Mouse (Mus musculus) bone marrow macrophage, adult 2 months (primary cell): ENCODE data around the gene Tef. TPM values are rescaled to one million over a fixed set of nuclear protein-coding genes. Genes with fewer than 3 reads are reported as not detected.

ENCODE experiments used
- H3K27ac ChIP-seq: 2 replicates; pipeline ENCODE4 v1.5.1; 2012; ENCODE audit warnings: low read depth, low read length; ENCODE audit not compliant: insufficient read depth
- H3K4me1 ChIP-seq: 2 replicates; pipeline ENCODE4 v1.6.1; 2012; ENCODE audit warnings: low read length; ENCODE audit not compliant: control insufficient read depth, insufficient read depth
- H3K4me3 ChIP-seq: 2 replicates; pipeline ENCODE4 v1.5.1; 2012; ENCODE audit warnings: mild to moderate bottlenecking, low read length, moderate library complexity; ENCODE audit not compliant: insufficient read depth
- CTCF ChIP-seq: IDR thresholded peaks from 2 replicates; pipeline ENCODE4 v1.5.1; 2012; ENCODE audit warnings: low read depth, mild to moderate bottlenecking, low read length, moderate library complexity
- POLR2A ChIP-seq: IDR thresholded peaks from 2 replicates; pipeline ENCODE4 v1.6.1; 2012; ENCODE audit warnings: mild to moderate bottlenecking, low read depth, low read length, borderline replicate concordance
- polyA plus RNA-seq: library from polyadenylated mRNA; stranded (reverse); fragments of >200 nt; gene quantifications from 2 replicates; pipeline ENCODE4 v1.2.4, GENCODE M21; 2012; ENCODE audit not compliant: missing spikeins, insufficient read depth, insufficient read length

Tef gene
- polyA plus RNA-seq, 1 experiment: 69.3 TPM

DNA sequence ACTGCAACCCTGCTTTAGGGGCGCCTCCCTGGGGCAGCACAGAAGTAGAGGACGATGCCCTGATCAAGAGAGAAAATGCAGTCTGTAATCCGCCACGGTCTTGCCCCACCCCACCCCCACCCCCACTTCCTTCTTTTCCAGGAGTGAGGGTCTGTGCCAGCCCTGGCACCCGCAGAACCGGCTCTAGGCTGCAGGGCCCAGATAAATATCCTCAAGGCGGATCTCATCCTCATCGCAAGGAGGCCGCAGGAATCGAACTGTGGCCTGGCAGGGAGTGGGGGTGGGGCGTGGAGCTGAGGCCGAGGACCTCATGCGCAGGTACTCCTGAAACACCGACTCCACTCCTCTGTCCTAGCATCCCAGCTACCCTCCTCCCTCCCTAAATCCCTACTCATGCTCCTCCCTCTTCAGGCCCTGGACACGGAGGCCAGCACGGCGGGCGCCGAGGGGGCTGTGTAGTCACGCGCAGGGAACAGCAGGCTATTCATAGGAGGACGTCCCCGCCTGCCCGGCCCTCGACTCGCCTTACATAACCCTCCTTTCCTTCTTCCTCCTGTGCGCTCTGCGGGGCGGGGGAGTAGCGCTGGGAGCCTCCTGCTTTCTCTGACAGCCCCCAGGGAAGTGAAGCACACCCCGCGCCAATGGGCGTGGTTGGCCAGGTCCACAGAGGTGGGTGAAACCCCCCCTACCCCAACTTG lies 34.1 kb downstream of the Tef start:
- H3K4me3 ChIP-seq: peak overlapping the region; percentile 62
- H3K27ac ChIP-seq: peak overlapping the region; percentile 65
- H3K4me1 ChIP-seq: peaks cover 27% of the 10 kb centered on the region
- TF ChIP-seq CTCF (no peak), POLR2A (no peak)

DNA sequence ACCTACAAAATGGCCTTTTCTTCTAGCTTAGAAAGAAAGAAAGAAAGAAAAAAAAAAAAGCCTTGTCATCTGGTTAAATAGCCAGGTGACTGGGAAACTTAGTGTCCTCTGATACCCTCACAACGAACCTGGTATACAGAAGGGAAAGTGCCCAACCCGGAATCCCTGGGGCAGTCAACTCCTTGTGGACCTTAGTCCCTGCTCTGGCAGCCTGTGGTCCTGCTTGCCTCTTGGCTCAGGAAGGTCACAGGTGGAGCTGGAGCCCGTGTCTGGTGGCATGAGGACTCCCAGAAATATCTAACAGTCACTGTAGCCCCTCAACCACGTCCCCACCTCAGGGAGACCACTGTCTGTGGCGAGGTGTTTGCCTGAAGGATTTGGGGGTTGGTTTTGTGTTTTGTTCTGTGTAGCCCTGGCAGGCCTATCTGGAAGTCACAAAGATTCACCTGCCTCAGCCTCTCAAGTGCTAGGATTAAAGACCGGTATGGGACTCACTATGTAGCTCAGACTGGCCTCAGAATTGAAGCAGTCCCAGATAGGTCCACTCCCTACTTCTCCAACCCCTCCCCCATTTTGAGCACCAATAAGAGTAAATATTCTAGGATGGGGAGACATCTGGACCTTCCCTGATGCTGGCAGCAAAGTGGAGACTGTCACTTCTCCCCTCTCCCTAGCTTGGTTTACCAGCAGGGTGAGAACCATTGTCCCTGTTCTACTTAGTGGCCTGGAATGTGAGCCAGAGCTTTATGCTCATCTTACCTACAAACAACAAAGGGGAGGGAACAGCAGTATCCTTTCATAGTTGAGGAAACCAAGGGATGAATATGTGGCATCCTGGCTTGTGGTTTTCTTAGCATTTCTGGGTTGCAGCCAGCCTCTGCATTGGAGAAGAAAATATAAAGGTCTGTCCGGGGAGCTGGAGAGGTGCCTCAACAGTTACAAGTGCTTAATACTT lies 35.0 kb downstream of the Tef start:
- Histone ChIP-seq H3K27ac (no peak overlapping the region), H3K4me1 (peaks cover 27% of the 10 kb centered on the region), H3K4me3 (no peak overlapping the region)
- TF ChIP-seq CTCF (no peak), POLR2A (no peak)

DNA sequence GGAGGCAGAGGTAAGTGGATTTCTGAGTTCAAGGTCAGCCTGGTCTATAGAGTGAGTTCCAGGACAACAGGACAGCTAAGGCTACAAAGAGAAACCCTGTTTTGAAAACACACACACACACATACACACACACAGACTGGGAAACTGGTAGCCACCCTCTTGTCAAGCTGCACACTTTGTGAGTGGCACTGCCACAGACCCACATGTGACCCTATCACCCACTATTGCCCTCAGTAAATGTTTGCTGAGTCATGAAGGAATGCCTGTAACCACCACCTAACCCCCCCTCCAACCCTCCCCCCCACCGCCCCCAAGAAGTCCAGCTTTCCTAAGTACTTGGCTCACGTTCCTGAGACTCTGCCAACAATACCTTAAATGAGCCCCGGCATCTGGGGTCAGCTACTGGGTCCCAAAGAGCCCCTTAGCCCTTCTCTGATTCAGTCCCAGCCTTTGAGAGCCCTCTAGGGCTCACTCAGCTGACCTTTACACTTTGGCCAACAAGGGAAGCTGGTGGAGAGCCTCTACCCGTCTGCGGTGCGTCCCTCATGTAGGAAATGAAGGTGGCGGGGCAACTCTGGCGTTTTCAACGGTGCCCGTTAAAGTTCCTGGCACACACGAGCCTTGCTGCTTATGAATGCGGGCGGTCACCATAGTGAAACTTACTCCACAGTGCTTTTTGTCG lies 36.5 kb downstream of the Tef start:
- TF ChIP-seq POLR2A: no peak
- TF ChIP-seq CTCF: no peak
- Histone ChIP-seq H3K4me1 (peaks cover 27% of the 10 kb centered on the region), H3K27ac (no peak overlapping the region), H3K4me3 (no peak overlapping the region)

DNA sequence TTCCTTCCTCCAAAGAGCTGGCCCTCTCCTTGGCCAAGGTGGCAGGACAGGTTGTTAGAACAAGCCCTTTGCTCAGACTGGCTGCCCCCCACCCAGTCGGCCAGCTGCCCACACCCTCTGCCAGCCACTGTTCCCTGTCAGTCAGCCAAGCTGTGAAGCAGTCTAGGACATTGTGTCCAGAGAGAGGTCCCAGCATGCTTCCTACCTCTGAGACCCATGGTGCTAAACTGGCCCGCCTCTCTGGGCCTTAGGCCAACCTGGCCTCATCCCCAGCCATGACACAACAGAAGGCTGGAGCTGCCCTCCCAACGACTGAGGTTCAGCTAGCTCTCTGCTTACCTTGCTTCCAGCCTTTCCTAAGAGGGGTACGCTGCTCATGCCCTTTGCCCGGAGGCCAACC lies 37.4 kb downstream of the Tef start:
- H3K4me1 ChIP-seq: peaks cover 27% of the 10 kb centered on the region
- no peak overlapping the region for H3K4me3 ChIP-seq
- no peak for TF ChIP-seq POLR2A
- H3K27ac ChIP-seq: no peak overlapping the region

DNA sequence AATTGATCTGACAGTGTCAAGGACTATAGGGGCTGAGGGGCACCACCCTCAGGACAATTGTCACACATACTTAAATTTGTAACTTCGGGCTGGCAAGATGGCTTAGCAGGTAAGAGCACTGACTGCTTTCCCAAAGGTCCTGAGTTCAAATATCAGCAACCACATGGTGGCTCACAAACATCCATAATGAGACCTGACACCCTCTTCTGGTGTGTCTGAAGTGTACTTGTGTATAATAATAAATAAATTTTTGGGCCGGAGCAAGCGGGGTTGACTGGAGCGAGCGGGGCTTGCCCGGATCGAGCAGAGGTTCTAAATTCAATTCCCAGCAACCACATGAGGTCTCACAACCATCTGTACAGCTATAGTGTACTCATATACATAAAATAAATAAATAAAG lies 38.1 kb downstream of the Tef start:
- peaks cover 33% of the 10 kb centered on the region for H3K4me1 ChIP-seq
- H3K4me3 ChIP-seq: no peak overlapping the region
- no peak for TF ChIP-seq POLR2A
- TF ChIP-seq CTCF: no peak
- H3K27ac ChIP-seq: no peak overlapping the region

DNA sequence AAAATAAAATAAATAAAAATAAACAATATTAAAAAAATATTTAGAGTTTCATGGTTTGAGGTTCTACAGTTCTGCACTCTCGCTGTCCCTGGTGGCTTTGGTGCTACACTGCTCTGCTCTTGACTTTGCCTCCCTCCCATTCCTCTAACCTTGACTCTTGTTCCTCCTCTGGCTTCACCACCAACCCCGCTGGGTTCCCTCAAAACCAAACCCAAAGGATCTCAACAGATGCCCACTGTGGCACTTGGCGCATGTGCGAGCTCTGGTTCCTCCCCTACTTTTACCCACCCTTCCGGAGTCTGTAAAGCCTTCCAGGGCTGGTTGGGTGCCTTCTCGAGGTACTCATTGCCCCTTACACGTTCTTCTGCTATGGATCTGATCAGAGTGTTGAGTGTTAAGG lies 40.1 kb downstream of the Tef start:
- Histone ChIP-seq H3K4me3 (no peak overlapping the region), H3K4me1 (peaks cover 34% of the 10 kb centered on the region), H3K27ac (no peak overlapping the region)
- TF ChIP-seq CTCF (no peak), POLR2A (no peak)

DNA sequence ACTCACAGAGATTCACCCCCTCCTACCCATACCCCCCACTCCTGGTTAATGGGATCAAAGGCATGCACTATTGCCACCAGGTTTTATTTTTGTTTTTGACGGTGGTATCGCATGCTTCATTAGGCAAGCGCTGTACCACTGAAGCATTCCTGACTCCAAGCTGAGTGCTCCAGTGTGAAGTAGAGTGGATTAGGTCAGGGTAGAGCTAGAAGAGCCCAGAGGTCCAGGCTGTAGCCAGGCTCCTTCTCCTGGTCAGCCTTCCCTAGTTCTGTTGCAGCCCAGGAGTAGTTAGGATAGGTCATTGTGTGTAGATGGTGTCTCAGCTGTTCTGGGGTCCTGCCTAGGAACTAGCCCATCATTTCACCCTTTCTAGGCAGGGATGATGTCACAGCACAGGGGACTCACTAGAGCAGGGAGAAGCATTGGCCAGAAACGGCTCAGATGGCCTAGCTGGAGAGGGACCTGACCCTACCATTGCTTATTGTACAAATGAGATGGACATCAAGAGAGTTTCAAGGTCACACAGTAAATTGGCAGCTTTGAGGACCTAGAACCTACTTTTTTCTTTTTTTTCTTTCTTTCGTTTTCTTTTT lies 42.9 kb downstream of the Tef start:
- Histone ChIP-seq H3K27ac (peak overlapping the region; percentile 51), H3K4me1 (peaks cover 29% of the 10 kb centered on the region), H3K4me3 (no peak overlapping the region)
- TF ChIP-seq POLR2A: no peak
- TF ChIP-seq CTCF: no peak

DNA sequence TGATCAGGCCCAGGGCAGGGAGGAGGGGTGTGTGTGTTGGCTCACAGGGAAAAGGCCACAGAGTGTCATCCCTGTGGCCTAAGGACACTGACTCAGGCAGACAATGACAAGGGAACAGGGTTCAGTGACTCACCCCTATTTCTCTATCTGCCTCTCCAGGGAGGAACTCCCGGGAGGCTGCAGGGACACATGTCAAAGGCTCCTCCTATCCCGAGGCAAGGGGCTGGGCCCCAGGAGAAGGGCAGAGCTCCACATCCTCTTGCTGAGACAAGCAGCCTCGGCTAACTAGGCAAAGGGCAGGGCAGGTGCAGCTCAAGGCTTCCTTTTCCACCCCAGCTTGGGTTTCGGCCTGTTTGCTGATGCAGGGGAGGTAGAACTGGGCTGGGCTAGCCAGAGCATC lies 43.5 kb downstream of the Tef start:
- TF ChIP-seq POLR2A (no peak), CTCF (no peak)

DNA sequence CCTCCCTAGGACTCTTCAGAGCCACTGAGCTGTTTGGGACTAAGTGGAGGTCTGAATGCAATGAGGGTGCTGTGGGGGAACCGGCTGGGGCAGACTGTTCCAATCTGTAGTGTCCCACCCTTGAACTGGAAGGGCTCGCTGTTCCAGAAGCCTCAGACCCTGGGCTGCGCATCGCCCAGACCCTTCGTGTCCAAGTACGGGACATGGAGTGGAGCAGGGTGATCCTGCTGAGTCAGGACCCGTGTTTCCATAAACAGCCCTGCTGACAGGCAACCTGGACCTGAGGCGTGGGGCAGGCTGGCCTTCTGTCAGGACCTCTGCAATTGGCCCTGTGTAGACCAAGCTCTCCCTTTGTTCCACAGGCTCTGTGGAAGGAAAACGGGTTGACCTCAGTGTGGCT lies 44.5 kb downstream of the Tef start:
- TF ChIP-seq CTCF (no peak), POLR2A (no peak)
- H3K4me3 ChIP-seq: no peak overlapping the region
- H3K27ac ChIP-seq: peak overlapping the region; percentile 5
- H3K4me1 ChIP-seq: peaks cover 29% of the 10 kb centered on the region

More for the DNA sequence above, 43.5 kb downstream of the Tef start:
- peak overlapping the region; percentile 51 for H3K27ac ChIP-seq
- H3K4me3 ChIP-seq: no peak overlapping the region
- H3K4me1 ChIP-seq: peaks cover 29% of the 10 kb centered on the region
